Mouse (Mus musculus): ENCODE measurements around the gene Ldlrad3.

Ldlrad3 gene

DNA sequence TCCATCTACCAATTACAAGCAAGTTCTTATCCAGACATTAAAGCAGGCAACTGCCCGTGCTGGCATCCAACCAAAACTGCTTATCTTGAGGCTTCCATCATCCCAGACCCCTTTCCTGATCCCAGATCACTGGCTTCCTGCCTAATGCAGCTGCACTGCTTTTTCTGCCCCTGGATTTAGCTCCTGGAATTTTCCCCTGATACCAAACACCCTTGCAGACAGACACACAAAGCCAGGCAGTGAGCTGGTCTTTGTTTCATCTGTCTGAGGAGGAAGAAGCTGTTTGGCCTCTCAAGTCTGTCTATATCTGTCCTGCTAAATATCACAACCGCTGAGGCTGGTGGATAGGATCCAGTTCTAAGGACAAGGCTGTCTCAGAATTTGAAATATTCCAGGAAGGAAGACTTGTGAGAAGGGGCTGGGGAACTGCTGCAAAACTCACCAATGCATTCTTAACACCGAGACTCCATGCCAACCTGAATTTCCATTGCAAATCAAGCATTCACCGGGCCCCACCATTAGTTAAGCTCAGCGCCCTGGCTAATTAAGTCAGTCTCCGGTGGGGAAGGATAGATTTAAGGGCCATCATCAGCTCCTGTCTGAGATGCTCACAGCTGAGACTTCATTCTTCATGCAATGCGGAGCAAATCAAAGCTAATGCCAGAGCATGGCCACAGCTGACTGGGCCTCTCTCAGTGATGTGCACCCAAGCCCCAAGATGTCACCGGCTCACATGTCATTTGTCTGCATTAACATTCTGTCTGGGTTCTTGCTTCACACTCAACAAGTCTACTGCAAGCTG lies 183.0 kb downstream of the Ldlrad3 start:
- no peak for DNase-seq (ENCODE audit: low spot score in 2 of 2)

DNA sequence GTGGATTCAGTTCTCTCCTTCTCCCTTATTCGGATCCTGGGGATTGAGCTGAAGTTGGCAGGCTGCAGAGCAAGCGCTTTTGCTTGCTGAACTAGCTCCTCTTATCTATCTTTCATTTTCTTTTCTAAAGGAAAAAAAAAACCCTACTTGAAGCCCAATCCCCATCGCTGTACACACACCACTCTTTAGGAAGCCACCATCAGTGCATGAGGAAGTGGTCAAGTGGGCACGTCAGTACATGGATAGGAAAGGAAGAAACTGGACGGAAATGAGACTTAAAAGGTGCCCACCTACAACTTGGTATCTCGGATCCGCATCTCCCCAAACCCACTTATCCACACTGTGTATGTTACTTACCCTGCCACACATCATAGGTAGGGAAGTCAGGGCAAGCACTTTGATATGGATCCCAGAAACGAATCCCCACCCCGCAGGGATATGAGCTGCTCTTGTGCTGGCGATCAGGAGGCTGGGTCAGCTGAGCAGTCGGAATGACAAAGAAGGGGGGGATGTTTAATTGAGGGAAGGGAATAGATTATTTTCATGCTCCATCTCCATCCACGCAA lies 183.7 kb downstream of the Ldlrad3 start:
- DNase-seq (ENCODE audit: low spot score in 2 of 2), result no peak

DNA sequence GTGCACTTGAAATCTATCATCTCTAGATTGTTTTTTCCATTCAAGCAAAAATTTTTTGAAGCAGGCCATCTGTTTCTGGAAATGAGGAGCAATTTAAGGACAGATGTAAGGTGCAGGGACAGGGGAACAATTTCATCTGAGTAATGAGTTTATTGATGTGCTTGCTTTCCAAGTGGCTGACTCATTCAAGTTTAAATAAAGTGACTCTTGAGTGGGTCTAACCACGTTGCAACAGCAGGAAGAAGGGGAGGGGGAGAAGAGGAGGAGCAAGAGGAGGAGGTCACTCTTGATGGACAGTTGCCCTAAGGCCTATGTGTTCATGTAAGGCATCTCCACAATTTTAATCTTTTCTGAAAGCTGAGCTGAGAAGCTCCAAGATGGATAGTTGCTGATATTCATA lies 184.5 kb downstream of the Ldlrad3 start:
- no peak for DNase-seq (ENCODE audit: low spot score in 2 of 2)

DNA sequence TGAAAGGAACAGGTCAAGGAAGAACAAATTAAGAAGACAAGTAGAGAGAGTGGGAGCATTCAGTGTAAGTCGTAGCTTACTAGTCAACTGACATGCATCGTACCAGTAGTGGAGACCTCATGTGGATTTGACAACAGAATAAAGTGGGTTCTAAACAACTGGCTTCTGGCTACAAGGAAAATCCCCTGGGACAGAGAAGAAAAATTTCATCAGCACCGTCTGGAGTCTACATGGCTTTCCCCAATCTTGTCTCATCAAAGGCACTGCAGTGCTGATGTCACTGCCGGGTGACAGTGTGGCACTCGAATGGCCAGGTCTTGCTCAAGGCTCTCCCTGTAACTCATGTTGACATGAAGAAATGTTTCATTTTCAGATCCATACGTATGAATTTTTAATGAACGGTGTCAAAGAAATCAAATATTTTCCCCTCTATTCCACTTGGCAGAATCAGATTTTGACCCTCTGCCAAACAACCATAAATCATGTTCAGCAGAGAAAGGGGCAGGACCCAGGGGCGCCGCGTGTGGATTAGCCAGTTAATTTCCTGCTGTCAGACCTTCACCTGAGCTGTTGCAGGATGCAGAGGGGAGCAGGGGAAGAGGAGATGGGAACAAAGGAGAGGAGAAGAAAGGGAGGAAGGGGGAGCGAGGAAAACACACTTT lies 187.1 kb downstream of the Ldlrad3 start:
- no peak for DNase-seq (ENCODE audit: low spot score in 2 of 2)

DNA sequence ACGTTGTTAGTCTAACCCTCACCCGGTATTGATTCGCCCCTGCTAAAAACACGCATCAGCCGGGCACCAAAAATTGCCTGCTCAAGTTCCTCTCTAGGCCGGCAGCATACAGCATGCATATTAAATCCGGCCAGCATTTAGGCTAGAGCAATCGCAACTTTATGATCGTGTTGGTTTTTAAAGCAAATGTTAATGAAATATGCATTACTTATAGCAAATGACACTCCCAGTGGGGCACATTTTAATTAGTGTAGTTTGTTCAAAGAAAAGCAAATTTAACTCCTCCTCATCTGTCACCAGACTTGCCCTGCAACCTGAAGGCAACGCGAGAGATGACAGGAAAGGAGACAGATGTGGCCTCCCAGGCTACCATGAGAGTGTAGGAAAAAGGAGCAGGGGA lies 189.2 kb downstream of the Ldlrad3 start:
- DNase-seq (ENCODE audit: low spot score in 2 of 2), result no peak

DNA sequence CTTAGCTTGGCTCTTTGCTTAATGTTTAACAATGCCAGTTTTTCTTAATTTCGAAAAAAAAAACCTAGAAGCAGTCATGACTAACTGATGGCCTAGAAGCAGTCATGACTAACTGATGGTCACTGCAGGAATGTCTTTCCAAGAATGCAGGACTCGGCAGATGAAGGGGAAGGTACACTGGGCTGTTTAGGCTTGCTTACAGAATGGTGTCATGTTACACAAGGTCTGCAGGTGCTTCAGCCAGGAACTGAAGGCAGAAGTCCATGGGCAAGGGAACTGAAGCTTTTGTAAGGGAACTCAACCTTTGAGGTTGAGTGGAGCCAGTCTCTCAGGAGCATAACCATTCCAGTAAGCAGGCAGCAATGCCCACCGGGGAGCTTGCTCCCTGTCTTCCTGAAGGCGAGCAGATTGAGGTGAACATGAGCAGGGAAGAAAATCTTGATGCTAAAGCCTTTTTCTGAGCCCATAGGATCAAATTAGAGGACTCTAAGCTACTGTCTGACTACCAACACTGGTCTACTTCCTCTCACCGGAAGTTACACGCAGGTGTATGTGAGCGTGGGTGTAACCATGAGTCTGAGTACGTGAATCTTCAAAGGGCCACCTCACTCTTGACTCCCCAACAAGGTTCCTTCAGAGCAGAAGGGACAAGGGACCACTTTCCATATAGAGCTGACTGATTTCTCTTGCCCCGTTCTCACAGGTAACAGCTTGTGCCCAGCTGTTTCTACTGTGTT lies 193.4 kb downstream of the Ldlrad3 start:
- DNase-seq (ENCODE audit: low spot score in 2 of 2), result peak; percentile 59 to 73

DNA sequence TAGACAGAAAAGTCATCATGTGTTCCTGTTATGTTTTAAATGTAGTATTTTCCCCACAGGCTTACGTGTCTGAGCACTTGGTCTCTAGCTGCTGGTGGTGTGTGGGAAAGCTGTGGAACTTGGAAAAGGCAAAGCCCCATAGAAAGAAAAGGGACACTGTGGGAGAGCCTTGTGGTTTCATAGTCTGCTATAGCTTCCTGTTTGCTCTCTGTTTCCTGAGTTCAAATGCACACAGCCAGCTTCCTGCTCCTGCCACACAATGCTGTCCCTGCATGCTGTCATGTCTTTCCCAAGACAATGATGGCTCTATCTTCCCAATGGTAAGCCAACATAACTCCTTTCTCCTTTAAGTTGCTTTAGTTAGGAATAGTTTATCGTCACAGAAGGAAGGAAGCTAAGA lies 194.5 kb downstream of the Ldlrad3 start:
- peak; percentile 19 to 45 for DNase-seq (ENCODE audit: low spot score in 2 of 2)

DNA sequence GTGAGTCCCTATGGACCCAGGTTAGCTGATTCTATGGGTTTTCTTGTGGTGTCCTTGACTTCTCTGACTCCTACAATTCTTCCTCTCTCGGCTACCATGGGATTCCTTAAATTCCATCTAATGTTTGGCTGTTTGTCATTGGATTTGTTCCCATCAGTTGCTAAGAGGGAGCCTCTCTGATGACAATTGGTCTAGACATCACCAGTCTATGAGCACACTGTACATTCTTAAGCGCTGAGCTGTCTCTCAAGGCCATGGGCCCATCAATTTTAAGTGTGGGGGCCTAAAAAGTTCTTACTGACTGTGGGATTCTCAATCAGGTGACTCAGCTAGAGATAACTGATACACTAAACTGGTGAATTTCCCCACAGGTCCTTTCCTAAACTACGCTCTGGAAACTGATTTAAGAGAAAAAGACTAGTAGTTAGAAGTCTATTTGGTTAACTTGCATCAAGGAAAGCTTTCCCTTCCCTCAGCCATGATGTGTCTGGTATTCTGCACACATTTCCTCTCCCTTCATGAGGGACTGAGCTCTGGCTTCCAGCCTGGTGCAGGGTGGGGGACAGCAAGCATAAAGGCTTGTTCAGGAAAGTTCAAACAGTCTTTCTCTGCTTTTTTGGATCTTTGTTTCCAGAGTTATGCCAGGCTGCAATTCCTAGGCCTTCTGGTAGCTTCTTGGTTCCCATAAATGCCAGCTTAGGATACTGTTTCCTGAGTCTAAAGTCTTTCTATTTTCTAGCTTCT lies 199.7 kb downstream of the Ldlrad3 start:
- DNase-seq (ENCODE audit: low spot score in 2 of 2), result no peak

DNA sequence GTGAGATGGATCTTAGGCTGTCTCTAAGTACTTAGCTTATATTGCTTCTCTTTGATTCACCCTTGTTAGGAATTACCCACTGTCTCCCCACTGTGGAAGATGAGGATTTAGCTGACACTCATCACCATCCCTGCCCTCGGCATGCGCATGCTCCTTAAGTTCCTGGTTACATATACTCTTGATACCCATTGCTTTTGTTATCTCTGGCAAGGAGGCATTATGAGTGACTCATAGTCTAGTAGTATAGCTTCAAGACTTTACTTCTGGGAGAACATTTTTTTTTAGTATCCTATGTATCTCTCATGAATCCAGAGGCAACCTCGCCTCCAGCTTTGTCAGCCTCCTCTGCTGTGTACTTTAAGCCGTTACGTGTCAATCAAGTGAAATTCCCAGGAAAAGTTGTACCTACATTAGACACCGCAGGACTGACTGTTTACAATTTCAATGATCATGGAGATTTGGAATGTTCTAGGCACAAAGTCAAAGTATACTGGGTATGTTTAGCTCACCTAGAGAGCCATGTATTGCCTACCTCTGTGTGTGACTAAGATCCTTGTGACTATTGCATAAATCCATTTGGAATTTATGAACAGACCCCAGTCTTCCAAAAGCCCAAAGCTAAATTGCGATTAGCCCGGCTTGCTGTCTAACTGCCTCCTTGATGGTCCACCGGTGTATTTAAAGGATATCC lies 202.2 kb downstream of the Ldlrad3 start:
- no peak for DNase-seq (ENCODE audit: low spot score in 2 of 2)

DNA sequence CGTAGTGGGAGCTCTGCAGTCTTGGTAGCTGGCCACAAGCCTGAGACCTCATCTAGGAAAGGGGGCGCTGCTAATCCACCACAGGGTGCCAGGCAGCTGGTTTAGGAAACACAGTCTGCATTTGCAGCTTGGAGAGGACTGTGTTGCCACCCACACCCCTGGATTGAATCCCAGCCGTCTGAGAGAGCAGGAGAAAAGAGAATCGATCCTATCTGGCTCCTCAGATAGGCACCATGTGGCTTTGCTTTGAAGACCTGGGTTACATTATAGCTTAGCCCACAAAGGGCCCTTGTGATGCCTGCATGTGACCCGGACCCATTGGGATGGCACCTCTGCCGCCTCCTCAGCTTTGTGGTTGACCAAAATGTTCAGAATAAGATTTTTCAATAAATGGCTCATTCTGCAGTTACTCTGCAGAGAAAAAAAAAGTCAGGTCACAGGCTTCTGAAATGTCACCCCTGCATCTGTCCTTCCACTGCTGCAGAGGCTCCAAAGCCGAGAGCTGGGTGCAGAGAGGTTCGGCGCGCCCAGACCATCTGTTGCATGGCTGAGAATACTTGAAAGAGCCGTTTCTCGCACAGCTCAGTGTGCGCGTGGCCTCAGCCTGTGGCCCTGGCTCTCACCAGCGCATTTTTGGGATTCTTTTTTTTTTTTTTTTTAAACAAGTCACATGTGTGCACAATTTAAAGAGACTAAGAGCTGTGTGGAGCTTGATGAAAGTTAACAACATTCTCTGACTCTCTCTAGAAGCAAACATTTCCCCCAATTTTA lies 202.9 kb downstream of the Ldlrad3 start:
- DNase-seq (ENCODE audit: low spot score in 2 of 2), result peak; percentile 53 to 63

DNA sequence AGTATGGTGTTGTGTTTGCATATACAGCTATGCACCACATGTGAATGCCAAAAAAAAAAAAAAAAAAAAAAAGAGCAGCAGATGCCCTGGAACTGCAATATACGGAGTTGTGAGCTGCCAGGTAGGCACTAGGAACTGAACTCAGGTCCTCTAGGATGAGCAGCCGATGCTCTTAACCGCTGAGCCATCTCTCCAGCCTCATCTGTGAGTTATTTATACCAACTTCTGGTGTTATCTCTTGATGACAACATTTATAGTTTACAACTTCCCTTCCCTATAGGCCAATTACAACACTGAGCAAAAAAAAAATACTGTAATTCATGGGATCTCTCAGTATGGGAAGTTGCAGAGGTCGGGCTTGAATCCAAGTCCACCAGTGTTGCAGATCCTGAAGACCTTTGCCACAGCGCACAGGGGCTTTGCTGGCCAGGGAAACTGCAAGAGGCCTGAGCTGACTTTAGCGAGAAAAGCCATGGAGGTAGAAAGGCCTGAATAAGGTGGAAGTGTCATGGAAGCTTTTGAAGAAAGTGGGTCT lies 204.2 kb downstream of the Ldlrad3 start:
- DNase-seq (ENCODE audit: low spot score in 2 of 2), result no peak

DNA sequence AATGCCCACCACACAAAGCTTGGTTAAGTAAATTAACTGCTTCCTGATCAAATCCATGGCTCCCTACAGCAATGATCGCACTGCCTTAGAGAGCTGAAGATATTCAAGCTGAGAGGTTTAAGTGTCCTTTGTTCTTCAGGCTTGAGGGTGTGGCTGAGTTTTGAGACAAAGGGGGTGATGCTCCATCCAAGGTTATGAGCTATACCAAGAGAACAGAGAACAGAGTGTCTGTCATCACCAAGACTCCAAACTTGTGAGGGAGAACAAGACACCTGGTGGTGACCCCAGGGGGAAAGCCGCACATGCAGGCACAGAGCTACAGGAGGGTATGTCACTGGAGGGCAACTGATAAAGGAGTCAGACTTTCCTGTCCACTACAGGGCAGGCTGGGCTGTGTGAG lies 205.0 kb downstream of the Ldlrad3 start:
- DNase-seq (ENCODE audit: low spot score in 2 of 2), result peak; percentile 29

DNA sequence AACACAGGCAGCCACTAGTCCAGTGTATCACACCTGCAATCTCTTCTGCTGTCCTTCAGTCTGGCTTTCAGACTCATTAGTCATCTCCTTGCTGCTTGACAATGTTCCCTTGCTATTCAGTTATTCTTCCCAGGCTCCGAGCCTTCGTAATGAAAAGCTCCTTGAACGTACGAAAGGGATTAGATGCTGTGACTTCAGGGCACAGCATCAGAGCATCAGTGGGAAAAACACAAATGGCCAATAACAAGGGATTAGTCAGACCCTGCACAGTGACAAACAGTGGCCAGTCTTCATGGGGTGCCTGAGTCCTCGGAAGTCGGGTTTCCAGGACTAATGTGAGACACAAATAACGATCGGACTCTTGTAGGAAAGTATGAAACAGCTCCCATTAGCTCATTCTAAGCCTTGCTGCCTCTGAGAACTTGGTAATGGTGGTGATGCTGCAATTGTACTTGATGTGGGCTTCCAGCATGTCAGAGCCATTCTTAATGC lies 205.7 kb downstream of the Ldlrad3 start:
- no peak for DNase-seq (ENCODE audit: low spot score in 2 of 2)

DNA sequence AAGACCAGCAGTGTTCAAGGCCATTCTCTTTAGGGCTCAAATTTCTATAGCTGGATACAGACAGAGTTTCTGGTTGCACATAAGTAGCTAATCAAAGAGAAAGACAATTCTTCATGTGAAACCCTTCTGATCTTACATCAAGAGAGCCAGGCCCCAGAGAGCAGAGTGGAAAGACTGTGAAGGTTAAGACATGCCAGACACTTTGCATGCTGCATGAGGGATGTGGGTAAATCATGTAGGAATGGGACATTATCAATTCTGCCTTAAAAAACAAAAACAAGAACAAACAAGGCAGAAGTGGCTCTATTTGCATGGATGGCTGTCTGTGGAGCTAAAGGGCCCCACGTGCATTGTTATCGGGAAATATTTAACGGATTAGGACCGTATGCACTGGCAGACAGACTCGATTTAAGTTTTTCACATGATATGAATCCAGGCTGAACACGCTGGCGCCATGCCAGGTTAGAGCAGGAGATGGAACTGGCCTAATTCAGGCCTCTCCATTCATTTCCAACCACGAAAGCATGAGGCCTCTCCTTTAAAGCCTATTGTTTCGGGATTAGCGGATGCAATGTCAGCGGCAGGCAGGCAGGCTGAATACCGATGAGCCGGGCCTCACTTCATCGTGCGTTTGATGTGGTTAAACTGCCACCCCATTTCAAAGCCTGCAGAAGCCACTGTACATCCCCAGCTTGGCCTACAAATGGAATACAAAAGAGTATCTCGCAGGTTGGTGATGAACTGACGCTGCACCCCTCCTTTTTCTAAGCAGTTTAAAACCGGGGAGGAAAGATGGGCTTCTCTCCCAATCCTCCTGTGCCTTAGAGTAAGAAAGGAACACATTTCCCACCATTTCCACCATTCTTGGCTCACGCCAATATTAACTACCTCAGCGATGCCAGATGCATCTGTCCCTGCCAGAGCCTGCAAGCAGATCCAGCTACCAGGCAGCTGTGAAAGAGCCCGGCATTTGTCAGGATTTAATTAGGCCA lies 207.4 kb downstream of the Ldlrad3 start:
- peak; percentile 55 to 63 for DNase-seq (ENCODE audit: low spot score in 2 of 2)

DNA sequence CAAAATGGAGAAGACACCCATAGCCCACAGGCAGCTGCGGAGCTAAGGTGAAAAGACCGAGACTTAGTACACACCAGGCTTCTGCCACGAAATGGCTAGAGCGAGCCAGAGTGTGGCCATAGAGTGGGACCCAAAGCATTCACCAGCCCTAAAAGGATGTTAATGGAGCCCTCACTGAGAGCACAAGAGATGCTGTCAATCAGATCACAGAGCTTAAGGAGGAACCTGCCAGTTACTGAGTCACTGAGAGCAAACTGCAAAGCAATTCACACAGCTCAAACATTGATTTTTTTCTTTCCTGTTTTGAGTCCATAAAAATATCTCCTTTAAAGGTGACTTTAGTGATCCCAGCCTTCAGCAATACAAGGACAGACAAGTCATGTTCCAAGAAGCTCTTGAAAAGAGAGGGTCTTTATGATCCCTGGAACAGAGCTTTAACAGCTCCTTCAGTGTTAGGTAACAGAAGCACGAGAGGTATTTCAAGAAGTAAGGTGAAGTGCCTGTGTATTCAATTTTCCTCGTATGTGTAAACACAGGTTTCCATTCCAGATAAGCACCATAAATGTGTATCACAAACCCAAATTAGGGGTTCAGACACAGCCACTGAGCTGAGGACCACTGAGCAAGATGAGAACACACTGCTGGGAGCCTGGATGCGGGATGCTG lies 209.7 kb downstream of the Ldlrad3 start:
- no peak for DNase-seq (ENCODE audit: low spot score in 2 of 2)

DNA sequence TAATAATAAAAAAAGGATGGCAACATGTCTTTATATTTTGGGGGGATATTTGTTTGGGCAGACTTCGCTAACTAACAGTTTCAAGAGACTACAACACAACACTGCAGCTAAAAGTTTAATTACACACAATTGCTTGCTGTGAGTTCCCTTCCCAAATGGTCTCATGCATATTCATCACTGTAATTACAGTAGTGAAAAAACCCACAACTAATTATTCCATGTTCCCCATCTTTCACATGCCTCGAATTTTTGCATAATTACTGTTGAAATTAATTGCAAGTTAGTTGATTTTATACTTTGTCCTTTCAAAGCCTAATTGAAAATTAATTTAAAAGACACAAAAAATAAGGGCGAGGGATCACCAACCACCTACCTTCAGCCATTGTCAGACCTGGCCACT lies 212.4 kb downstream of the Ldlrad3 start:
- no peak for DNase-seq (ENCODE audit: low spot score in 2 of 2)

DNA sequence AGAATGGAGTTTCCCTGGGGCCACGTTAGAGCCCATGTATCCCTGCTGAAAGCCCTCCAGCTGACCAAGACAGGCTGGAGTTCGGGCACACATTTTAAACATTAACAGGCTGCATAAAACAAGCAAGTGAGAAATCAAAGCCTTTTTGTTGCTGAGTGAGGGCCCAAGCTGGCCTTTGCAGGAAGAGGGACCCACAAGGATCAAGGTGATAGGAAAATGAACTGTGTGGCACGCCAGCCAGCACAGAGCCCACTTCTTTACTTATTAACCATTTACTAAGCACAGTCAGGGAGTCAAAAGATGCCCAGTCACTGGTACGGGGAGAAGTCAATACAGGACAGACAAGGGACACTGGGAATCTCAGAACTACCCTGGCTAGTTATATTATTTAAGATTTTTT lies 218.6 kb downstream of the Ldlrad3 start:
- DNase-seq (ENCODE audit: low spot score in 2 of 2), result no peak

DNA sequence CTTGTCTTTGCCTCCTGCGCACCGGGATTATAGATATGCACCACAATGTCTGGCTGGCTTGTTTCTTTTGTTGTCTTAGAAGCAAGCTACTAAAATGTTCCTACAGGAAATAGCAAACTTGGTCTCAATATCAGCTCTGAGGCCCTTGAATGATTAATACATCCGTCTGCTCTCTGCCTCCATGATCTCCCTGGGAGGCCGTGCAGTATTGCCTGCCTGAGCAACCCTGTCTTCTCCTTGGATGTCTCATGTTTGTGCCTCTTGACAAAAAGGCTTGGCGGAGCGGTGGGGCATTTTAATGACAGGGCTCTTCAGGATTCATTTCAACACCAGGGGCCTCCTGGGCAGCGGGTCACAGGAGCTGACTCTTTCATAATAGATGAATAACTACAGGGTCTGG lies 219.0 kb downstream of the Ldlrad3 start:
- DNase-seq (ENCODE audit: low spot score in 2 of 2), result no peak

Data from thymus, postnatal 10 days (tissue).